Mouse (Mus musculus): ENCODE results near the gene Lyg1. TPM values are rescaled to one million over a fixed set of nuclear protein-coding genes. Genes with fewer than 3 reads are reported as not detected.

Lyg1 gene
- not detected in 2 replicates for polyA plus RNA-seq (2015; fragmentation: Nextera tagmentation; extraction: Ambion mirVana)

DNA sequence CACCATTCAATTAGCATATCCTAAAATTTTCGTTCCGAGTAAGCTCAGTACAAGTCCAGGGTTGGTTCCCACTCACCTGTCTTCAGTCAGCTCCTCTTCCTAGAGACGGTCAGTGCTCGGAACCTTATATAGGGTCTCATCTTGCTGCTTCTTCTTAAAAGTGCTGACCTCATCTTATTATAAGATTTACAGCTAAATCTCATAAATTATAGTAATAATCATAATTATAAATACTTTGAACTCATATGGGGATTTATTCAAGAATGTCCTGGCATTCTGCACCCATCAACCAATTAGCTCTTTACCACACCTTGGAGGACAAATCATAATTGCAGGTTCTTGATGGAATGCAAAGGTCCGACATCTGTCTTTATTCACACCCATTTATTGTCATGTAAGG is at the start of gene Lyg1:
Gene Lyg1 (minus strand): TSS at position 101 of the 400 bp plus-strand sequence.
- H3K9me3 ChIP-seq (replicated peaks), result no peaks in the 10 kb centered on the region
- H3K27me3 ChIP-seq, result no peaks in the 10 kb centered on the region
- 61% methylated on average over 5 of the region's 5 CpGs for WGBS (ENCODE audit: insufficient replicate concordance)
- no peak within 1 kb of the TSS for H3K27ac ChIP-seq (replicated peaks)
- no peaks in the 10 kb centered on the region for H3K36me3 ChIP-seq (replicated peaks)
- no peak for ATAC-seq (ENCODE audit: insufficient read depth)
- H3K4me2 ChIP-seq, result no peak within 1 kb of the TSS
- no peak within 1 kb of the TSS for H3K9ac ChIP-seq
- no peak within 1 kb of the TSS for H3K4me3 ChIP-seq (replicated peaks)
- H3K4me1 ChIP-seq (replicated peaks), result no peaks in the 10 kb centered on the region

DNA sequence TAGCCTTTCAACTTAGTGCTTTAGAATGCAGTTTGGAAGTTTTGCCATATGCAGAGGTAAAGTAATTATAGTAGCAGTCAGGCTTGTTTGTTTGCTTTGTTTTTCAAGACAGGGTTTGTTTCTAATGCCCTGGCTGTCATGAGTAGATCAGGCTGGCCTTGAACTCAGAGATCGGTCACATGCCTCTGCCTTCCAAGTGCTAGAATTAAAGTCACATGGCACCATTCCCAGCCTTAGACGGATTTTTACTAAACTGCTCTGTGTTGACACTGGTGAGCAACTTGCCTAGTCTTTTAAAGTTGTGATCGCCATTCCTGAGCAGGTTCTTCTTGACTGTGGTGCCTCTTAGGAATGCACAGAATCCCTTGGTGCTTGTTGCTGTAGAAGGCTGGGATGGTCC is 49.2 kb upstream of the Lyg1 start:
- no peak for ATAC-seq (ENCODE audit: insufficient read depth)
- Histone ChIP-seq H3K27ac (replicated peaks) (0 out of 2 replicates have a peak overlapping the region, but pooled peaks have one; percentile 24), H3K4me3 (replicated peaks) (no peak overlapping the region), H3K9me3 (replicated peaks) (no peaks in the 10 kb centered on the region), H3K9ac (no peak overlapping the region), H3K27me3 (no peaks in the 10 kb centered on the region), H3K4me1 (replicated peaks) (peaks cover 66% of the 10 kb centered on the region), H3K4me2 (no peak overlapping the region), H3K36me3 (replicated peaks) (0 out of 2 replicates have a peak, but pooled peaks cover 4% of the 10 kb centered on the region)
- WGBS (ENCODE audit: insufficient replicate concordance), result 68% methylated on average over 3 of the region's 3 CpGs

DNA sequence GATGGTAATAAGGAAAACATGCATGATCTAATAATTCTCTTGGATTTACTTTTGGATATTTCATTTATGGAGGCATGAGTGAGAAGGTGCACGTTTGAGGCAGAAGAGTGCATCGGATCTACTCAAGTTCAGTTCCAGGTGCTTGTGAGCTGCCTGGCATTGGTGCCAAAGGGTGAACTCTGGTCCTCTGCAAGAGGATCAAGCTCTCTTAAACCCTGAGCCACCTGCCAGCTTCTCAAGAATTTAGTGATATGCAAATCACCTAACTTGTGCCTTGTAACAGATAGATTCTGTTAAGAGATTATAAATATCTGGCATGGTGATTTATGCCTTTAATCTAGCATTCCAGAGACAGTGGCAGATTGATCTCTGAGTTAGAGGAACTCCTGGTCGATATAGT is 45.5 kb upstream of the Lyg1 start:
- Histone ChIP-seq H3K36me3 (replicated peaks) (0 out of 2 replicates have a peak, but pooled peaks cover 5% of the 10 kb centered on the region), H3K4me3 (replicated peaks) (no peak overlapping the region), H3K27ac (replicated peaks) (no peak overlapping the region), H3K4me1 (replicated peaks) (peaks cover 57% of the 10 kb centered on the region), H3K27me3 (no peaks in the 10 kb centered on the region), H3K4me2 (no peak overlapping the region), H3K9ac (no peak overlapping the region), H3K9me3 (replicated peaks) (no peaks in the 10 kb centered on the region)
- WGBS (ENCODE audit: insufficient replicate concordance), result 62% methylated on average over 3 of the region's 3 CpGs
- ATAC-seq (ENCODE audit: insufficient read depth), result no peak

DNA sequence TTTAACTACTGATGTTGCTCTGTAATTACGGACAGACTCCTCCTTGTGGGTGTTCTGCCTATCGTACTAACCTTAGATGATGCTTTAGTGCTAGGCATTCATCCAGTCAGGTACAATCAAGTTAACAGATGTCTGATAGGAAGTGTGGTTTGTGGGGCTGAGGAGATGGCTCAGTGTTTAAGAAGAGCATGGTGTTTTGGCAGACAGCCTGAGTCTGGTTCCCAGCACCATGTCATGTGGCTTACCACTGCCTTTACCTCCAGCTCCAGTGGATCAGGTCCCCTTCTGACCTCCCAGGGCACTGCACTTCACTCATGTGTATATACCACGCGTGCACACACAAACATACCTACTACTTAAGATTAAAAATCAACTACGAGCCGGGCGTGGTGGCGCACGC is 44.4 kb upstream of the Lyg1 start:
- H3K36me3 ChIP-seq (replicated peaks), result 0 out of 2 replicates have a peak, but pooled peaks cover 5% of the 10 kb centered on the region
- peaks cover 48% of the 10 kb centered on the region for H3K4me1 ChIP-seq (replicated peaks)
- no peak for ATAC-seq (ENCODE audit: insufficient read depth)

DNA sequence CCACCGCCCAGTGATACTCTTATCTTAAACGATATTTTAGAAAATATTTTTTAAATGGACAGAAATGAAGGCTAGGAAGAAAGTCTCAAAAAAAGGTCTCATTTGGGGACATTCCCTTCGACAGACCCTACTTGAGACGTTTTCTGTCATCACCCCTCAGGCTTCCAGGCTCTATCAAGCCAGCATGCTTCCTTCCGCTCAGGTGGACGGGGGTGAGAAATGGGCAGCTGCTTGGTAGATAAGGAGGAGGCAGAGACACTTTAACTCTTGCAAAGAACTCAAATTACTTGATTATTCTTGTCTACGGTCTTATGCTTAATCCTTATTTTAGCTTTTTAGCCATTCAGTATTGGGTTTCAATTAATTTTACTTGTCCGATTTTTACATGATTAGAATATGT is 43.3 kb upstream of the Lyg1 start:
- no peaks in the 10 kb centered on the region for H3K27me3 ChIP-seq
- 38% methylated on average over 8 of the region's 8 CpGs for WGBS (ENCODE audit: insufficient replicate concordance)
- H3K9ac ChIP-seq, result no peak overlapping the region
- peak overlapping the region; percentile 39 for H3K4me2 ChIP-seq
- peaks cover 48% of the 10 kb centered on the region for H3K4me1 ChIP-seq (replicated peaks)
- peak overlapping the region; percentile 55; the same call in 1 of the 2 replicates for H3K27ac ChIP-seq (replicated peaks)
- no peak overlapping the region; the same call in 1 of the 2 replicates for H3K4me3 ChIP-seq (replicated peaks)
- peaks cover 7% of the 10 kb centered on the region; the same call in 1 of the 2 replicates for H3K36me3 ChIP-seq (replicated peaks)
- no peaks in the 10 kb centered on the region for H3K9me3 ChIP-seq (replicated peaks)
- ATAC-seq (ENCODE audit: insufficient read depth), result no peak

More for the DNA sequence above, 44.4 kb upstream of the Lyg1 start:
- Histone ChIP-seq H3K27me3 (no peaks in the 10 kb centered on the region), H3K4me3 (replicated peaks) (no peak overlapping the region), H3K27ac (replicated peaks) (peak overlapping the region; percentile 53), H3K9ac (no peak overlapping the region), H3K4me2 (no peak overlapping the region), H3K9me3 (replicated peaks) (no peaks in the 10 kb centered on the region)
- WGBS (ENCODE audit: insufficient replicate concordance), result 74% methylated on average over 9 of the region's 9 CpGs

DNA sequence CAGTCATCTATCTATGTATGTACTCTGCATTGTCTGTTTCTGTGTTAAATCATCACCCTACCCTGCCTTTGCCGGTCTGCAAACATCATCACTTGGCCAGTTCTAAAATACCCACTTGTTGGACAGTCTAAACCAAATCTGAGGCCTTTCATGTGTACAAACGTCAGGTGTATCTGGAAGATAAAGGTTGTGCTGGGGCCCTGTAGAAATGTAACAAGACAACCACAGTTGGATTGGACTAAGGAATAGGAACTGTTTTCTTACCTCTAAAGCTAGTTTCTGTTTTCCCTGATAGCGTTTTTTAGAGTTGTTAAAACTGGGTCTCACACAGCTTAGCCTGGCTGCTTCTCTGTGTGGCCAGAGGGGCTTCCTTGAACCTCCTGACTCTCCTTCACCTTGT is 42.0 kb upstream of the Lyg1 start:
- Histone ChIP-seq H3K27me3 (no peaks in the 10 kb centered on the region), H3K9ac (peak overlapping the region; percentile 94), H3K27ac (replicated peaks) (peak overlapping the region; percentile 93), H3K4me1 (replicated peaks) (peaks cover 50% of the 10 kb centered on the region), H3K9me3 (replicated peaks) (no peaks in the 10 kb centered on the region), H3K4me3 (replicated peaks) (peak overlapping the region; percentile 98), H3K4me2 (peak overlapping the region; percentile 89), H3K36me3 (replicated peaks) (peaks cover 20% of the 10 kb centered on the region)
- ATAC-seq (ENCODE audit: insufficient read depth), result no peak
- 20% methylated on average over 3 of the region's 3 CpGs for WGBS (ENCODE audit: insufficient replicate concordance)

DNA sequence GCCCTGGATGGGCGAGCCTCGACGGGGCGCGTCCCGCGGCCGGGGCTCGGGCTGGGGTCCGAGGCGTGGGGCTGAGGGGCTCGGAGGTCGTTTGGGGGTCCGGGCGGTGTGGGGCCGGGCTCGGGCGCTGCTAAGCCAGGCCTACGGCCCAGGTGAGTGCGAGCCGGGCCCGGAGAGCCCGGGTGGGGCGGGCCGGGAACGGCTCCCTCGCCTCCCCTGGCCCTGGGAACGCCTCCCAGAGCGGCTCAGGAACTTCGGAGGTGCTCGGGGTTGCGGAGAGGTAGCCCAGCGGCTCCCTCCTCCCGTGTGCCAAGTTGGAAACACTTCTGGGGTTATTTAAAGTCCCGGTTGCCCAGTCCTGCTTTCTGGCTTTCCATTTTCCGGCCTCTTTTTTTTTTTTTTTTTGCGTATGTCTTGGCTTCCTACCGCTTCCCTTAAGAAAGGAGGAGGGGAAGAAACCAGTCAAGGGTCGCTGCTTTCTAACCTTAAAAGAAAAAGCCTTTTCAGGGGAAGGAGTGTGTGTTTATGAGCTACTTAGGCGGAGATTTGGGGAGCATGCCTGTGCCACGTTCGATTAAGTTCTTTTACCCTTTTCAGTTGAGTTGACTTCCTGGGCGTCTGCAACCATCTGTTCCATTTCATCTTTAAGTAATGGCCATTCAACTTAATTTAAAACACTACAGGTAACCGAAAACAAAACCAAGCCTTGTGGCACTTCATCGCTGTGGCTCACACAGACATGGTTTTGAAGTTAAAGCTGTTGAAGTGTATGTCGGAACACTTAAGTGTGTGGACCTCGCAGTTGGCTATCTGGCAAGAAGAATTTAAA is 41.0 kb upstream of the Lyg1 start:
- Histone ChIP-seq H3K27ac (replicated peaks) (peak overlapping the region; percentile 93), H3K36me3 (replicated peaks) (peaks cover 29% of the 10 kb centered on the region), H3K9ac (peak overlapping the region; percentile 94), H3K4me2 (peak overlapping the region; percentile 89), H3K9me3 (replicated peaks) (no peaks in the 10 kb centered on the region), H3K27me3 (no peaks in the 10 kb centered on the region), H3K4me1 (replicated peaks) (peaks cover 41% of the 10 kb centered on the region), H3K4me3 (replicated peaks) (peak overlapping the region; percentile 98)
- peak; percentile 64 for ATAC-seq (ENCODE audit: insufficient read depth)
- WGBS (ENCODE audit: insufficient replicate concordance), result 2% methylated on average over 45 of the region's 47 CpGs

DNA sequence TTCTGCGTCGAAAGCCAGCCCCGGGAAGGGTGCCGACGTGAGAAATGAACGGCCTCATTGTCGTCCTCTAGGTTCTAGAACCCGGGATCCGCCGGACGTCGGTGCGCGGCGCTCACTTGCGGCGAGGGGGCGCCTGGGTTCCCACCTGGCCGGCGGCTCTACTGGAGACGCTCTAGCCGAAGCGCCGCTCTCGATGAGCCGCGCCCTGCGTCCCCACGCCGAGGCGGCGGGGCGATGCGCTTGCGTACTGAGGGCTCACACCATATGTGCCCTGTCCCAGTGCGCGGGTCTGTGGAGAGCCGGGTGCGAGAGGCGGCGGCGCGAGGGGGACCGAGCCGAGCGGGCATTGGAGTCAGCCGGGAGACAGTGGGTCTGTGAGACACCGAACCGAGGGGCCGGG is 40.3 kb upstream of the Lyg1 start, which contains the start of the genes Txndc9 and Eif5b:
Gene Txndc9 (minus strand): TSS at position 27 of the 400 bp plus-strand sequence.
Gene Eif5b (plus strand): TSS at position 144 of the 400 bp plus-strand sequence.
- WGBS (ENCODE audit: insufficient replicate concordance), result 0% methylated on average over 50 of the region's 50 CpGs
- no peaks in the 10 kb centered on the region for H3K27me3 ChIP-seq
- peak within 1 kb of the TSS; percentile 89 for H3K4me2 ChIP-seq
- H3K36me3 ChIP-seq (replicated peaks), result peaks cover 36% of the 10 kb centered on the region
- no peaks in the 10 kb centered on the region for H3K9me3 ChIP-seq (replicated peaks)
- H3K9ac ChIP-seq, result peak within 1 kb of the TSS; percentile 94
- H3K4me1 ChIP-seq (replicated peaks), result peaks cover 36% of the 10 kb centered on the region
- peak; percentile 86 for ATAC-seq (ENCODE audit: insufficient read depth)
- H3K4me3 ChIP-seq (replicated peaks), result peak within 1 kb of the TSS; percentile 98
- peak within 1 kb of the TSS; percentile 93 for H3K27ac ChIP-seq (replicated peaks)

DNA sequence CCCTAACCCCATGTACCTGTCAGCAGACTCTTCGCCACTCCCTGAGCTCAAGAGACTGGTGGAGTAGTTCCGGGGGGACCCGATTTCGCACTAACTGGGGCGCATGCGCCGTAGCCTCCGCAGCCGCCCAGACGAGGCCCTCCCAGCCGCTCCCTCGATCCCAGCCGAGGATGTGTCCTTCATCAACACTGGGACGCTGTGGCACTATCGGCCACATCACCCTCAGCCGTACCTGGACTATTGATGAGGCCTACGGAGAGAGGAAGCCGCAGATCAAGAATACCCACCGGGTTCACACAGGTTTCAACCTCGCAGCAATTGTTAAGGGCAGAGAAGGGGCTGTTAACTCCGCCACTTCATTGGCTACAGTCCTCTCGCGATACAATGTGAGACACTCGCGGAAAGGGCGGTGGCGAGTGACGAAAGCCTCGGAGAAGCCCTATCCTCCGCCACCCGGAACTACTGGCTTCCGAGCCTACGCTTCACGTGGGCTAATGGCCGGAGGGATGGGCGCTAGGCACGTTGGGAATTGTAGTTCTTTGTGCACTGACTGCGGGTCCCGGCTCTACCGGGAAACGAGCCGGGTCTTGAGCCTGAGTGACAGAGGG is 39.4 kb upstream of the Lyg1 start:
- peak overlapping the region; percentile 94 for H3K9ac ChIP-seq
- H3K4me1 ChIP-seq (replicated peaks), result peaks cover 34% of the 10 kb centered on the region
- H3K9me3 ChIP-seq (replicated peaks), result no peaks in the 10 kb centered on the region
- peak overlapping the region; percentile 98 for H3K4me3 ChIP-seq (replicated peaks)
- WGBS (ENCODE audit: insufficient replicate concordance), result under 1% methylated on average over 42 of the region's 42 CpGs
- no peaks in the 10 kb centered on the region for H3K27me3 ChIP-seq
- peak overlapping the region; percentile 89 for H3K4me2 ChIP-seq
- H3K27ac ChIP-seq (replicated peaks), result peak overlapping the region; percentile 93
- ATAC-seq (ENCODE audit: insufficient read depth), result peak; percentile 86
- H3K36me3 ChIP-seq (replicated peaks), result peaks cover 43% of the 10 kb centered on the region

DNA sequence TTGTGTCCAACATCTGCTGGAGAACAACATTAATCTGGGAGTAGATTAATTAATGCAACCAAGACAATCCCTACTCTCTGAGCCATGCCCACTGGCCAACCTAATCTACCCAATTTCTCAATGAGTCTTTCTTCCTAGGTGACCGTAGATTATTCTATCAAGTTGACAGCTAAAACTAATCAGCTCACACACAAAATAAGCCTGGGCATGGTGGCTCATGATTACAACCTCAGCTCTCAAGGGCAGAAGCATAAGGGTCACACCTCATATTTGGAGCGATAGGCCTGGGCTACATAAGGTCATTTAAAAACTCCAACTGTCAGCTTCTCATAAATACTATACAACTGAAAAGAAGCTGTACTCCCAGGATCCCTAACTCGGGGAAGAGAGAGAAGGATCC is 38.7 kb upstream of the Lyg1 start:
- H3K4me1 ChIP-seq (replicated peaks), result peaks cover 27% of the 10 kb centered on the region
- H3K4me3 ChIP-seq (replicated peaks), result peak overlapping the region; percentile 98
- no peaks in the 10 kb centered on the region for H3K9me3 ChIP-seq (replicated peaks)
- ATAC-seq (ENCODE audit: insufficient read depth), result no peak
- 15% methylated on average over 3 of the region's 3 CpGs for WGBS (ENCODE audit: insufficient replicate concordance)
- peaks cover 47% of the 10 kb centered on the region for H3K36me3 ChIP-seq (replicated peaks)
- H3K9ac ChIP-seq, result peak overlapping the region; percentile 76
- peak overlapping the region; percentile 89 for H3K4me2 ChIP-seq
- H3K27ac ChIP-seq (replicated peaks), result peak overlapping the region; percentile 93
- H3K27me3 ChIP-seq, result no peaks in the 10 kb centered on the region

DNA sequence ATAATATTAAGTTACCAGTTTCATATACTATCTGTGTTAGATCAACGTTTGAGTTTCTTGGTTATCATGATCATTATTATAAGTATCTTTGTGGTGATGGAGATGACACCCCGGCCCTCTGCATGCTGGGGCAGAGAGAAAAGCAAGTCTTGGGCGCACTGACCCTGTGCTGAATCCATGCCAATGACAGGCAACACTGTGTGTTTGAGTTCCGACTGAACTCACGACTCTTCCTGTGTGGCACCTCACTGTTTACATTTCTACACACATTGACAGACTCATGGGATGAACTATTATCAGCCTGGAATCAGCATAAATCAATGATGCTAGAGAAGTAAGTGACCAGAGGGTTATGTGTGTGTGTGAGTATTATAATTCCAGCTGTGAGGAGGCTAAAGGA is 30.3 kb upstream of the Lyg1 start:
- no peak for ATAC-seq (ENCODE audit: insufficient read depth)
- 79% methylated on average over 5 of the region's 5 CpGs for WGBS (ENCODE audit: insufficient replicate concordance)
- Histone ChIP-seq H3K9me3 (replicated peaks) (no peaks in the 10 kb centered on the region), H3K9ac (no peak overlapping the region), H3K4me3 (replicated peaks) (no peak overlapping the region), H3K4me1 (replicated peaks) (no peaks in the 10 kb centered on the region), H3K27ac (replicated peaks) (no peak overlapping the region), H3K4me2 (no peak overlapping the region), H3K27me3 (no peaks in the 10 kb centered on the region), H3K36me3 (replicated peaks) (peaks cover 69% of the 10 kb centered on the region)

Measured in liver, embryonic 15.5 days (tissue).